Mouse (Mus musculus) cerebellum, adult 2 months (tissue): ENCODE measurements at regions not wholly inside any gene's neighbourhood (a gene's known extent, or its start where the extent isn't known, plus 50 kb on each side); places are given as distances from the start of the nearest gene placed in this dataset.

Experiments
- CTCF ChIP-seq: fragments of 200-500 bp; IDR thresholded peaks from 2 replicates; pipeline ENCODE4 v1.5.1; 2011; ENCODE audit warnings: low read depth, mild to moderate bottlenecking, control low read depth, low read length, moderate library complexity, borderline replicate concordance; ENCODE audit not compliant: insufficient read depth
- POLR2A ChIP-seq: fragments of 200-500 bp; IDR thresholded peaks from 2 replicates; pipeline ENCODE4 v1.6.1; 2011; ENCODE audit warnings: low read length, control low read depth, borderline replicate concordance; ENCODE audit not compliant: insufficient read depth

DNA sequence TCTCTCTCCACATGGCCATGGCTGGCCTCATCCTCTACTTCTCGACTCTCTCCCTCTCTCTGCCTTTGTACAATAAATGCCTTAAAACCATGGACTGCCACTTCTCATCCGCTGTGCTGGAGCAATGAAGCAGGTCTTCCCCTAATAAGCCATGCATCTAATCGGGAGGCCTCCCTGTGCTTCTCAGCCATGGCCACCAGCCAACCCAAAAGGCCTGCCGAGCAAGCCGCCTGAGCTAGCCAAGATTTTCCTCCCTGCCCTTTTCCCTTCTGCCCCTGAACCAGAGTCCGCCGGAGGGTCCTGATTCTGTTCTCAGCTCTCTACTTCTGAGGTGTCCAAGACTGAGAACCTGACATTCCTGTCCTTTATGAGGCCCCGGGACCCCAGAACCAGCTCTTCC is 1559.3 kb upstream of the Got2 start:
- TF ChIP-seq CTCF (no peak), POLR2A (no peak)
